Mouse (Mus musculus) gastrocnemius, postnatal 36 days (tissue): Measurements from ENCODE around the gene Entr1. TPM values are rescaled to one million over a fixed set of nuclear protein-coding genes. Genes with fewer than 3 reads are reported as not detected.

ENCODE experiments used
- DNase-seq, 2 experiments: peaks; one replicate each; pipeline ENCODE4 v3.0.0; 2022
- intact Hi-C: fragments of 180-260 bp; cut with DNase I; formaldehyde crosslinking; loops from one replicate; pipeline ENCODE4 v1.15.1; 2025
- long read RNA-seq, 2 experiments: library from polyadenylated mRNA; stranded (forward); transcript quantifications; one replicate each; pipeline ENCODE4 v2.0.0; 2021
- total RNA-seq, 2 experiments: library from RNA; stranded (reverse); gene quantifications; 2 replicates each; pipeline ENCODE4 v1.2.3; 2021

Entr1 gene
- total RNA-seq, result 10 to 100 TPM; 22.5 to 24.0 TPM
- long read RNA-seq, experiment 1, transcript Entr1-202 (8 exons, 1,955 nt), result major isoform, 13 of 24 reads
- long read RNA-seq, experiment 1, partial matches to known transcripts, result 3 of 24 reads
- long read RNA-seq, experiment 1, other reads (novel, unspliced or antisense), result 4 of 24 reads
- long read RNA-seq, experiment 2, transcript Entr1-202 (8 exons, 1,955 nt), result major isoform, 17 of 29 reads
- long read RNA-seq, experiment 2, transcript Entr1-201 (9 exons, 2,031 nt), result minor isoform, 5 of 29 reads
- long read RNA-seq, experiment 2, partial matches to known transcripts, result 2 of 29 reads
- long read RNA-seq, experiment 2, other reads (novel, unspliced or antisense), result 4 of 29 reads

GRCm38 (mm10) chr2:26389154-26389690 is at the start of gene Entr1, which contains the start of gene Pmpca:
TSS of gene Entr1 (minus strand) at chr2:26389316.
TSS of gene Pmpca (plus strand) at chr2:26389339.
- intact Hi-C loops, result no loop called here
- peak; percentile 73 to 75 for DNase-seq

GRCm38 (mm10) chr2:26438373-26438772 is 49.3 kb upstream of the Entr1 start:
- no peak for DNase-seq
- intact Hi-C loops, result no loop called here

- DNase-seq, result no peak
- intact Hi-C loops, result no loop called here
Observed at GRCm38 (mm10) chr2:26437221-26437620, 48.1 kb upstream of the Entr1 start.

- no peak for DNase-seq
- intact Hi-C loops, result no loop called here
Observed at GRCm38 (mm10) chr2:26434791-26435572, 45.9 kb upstream of the Entr1 start.

- intact Hi-C loops, result loop anchor here (2.0 kb wide), 1 partner anchor 17 kb away; no protein-coding TSS in a partner anchor
- no peak for DNase-seq
Observed at GRCm38 (mm10) chr2:26429851-26430250, 40.7 kb upstream of the Entr1 start.

GRCm38 (mm10) chr2:26424541-26424940 is 35.4 kb upstream of the Entr1 start:
- intact Hi-C loops, result no loop called here

GRCm38 (mm10) chr2:26423086-26423485 is 34.0 kb upstream of the Entr1 start:
- intact Hi-C loops, result no loop called here
- no peak for DNase-seq

More at GRCm38 (mm10) chr2:26424541-26424940, 35.4 kb upstream of the Entr1 start:
- no peak for DNase-seq

- intact Hi-C loops, result no loop called here
- DNase-seq, result no peak
Observed at GRCm38 (mm10) chr2:26421969-26422368, 32.9 kb upstream of the Entr1 start.

- DNase-seq, result no peak
- intact Hi-C loops, result no loop called here
Observed at GRCm38 (mm10) chr2:26418120-26418519, 29.0 kb upstream of the Entr1 start.

- DNase-seq, result no peak
- intact Hi-C loops, result no loop called here
Observed at GRCm38 (mm10) chr2:26417066-26417465, 27.9 kb upstream of the Entr1 start.

- no peak for DNase-seq
- intact Hi-C loops, result no loop called here
Observed at GRCm38 (mm10) chr2:26410931-26411411, 21.9 kb upstream of the Entr1 start.

GRCm38 (mm10) chr2:26410091-26410490 is 21.0 kb upstream of the Entr1 start:
- intact Hi-C loops, result no loop called here
- DNase-seq, result no peak

GRCm38 (mm10) chr2:26409362-26409761 is 20.2 kb upstream of the Entr1 start:
- intact Hi-C loops, result no loop called here
- no peak for DNase-seq

- DNase-seq, result peak; percentile 98 to 99
- intact Hi-C loops, result no loop called here
Observed at GRCm38 (mm10) chr2:26408515-26409356, 19.6 kb upstream of the Entr1 start, which contains the start of gene Inpp5e. TSS of gene Inpp5e (minus strand) at chr2:26409203.

- DNase-seq, result no peak
- intact Hi-C loops, result no loop called here
Observed at GRCm38 (mm10) chr2:26403306-26403705, 14.2 kb upstream of the Entr1 start.

GRCm38 (mm10) chr2:26402265-26402664 is 13.1 kb upstream of the Entr1 start:
- DNase-seq, result no peak
- intact Hi-C loops, result no loop called here

- intact Hi-C loops, result no loop called here
- no peak for DNase-seq
Observed at GRCm38 (mm10) chr2:26401023-26401422, 11.9 kb upstream of the Entr1 start.

GRCm38 (mm10) chr2:26400296-26400695 is 11.2 kb upstream of the Entr1 start:
- DNase-seq, result no peak
- intact Hi-C loops, result no loop called here

GRCm38 (mm10) chr2:26399647-26400046 is 10.5 kb upstream of the Entr1 start:
- intact Hi-C loops, result no loop called here
- DNase-seq, result no peak

- no peak for DNase-seq
- intact Hi-C loops, result no loop called here
Observed at GRCm38 (mm10) chr2:26398978-26399377, 9.9 kb upstream of the Entr1 start.
